Mouse (Mus musculus) erythroblast, embryonic 14.5 days (primary cell): ENCODE measurements around the gene Gabpb2.

ENCODE experiments used
- GATA1 ChIP-seq: IDR thresholded peaks from 2 replicates; pipeline ENCODE4 v1.6.1; 2012; ENCODE audit warnings: low read length, inconsistent platforms, mixed read lengths
- TAL1 ChIP-seq: IDR thresholded peaks from 3 replicates; pipeline ENCODE4 v1.6.1; 2012; ENCODE audit warnings: low read length, inconsistent platforms, mixed read lengths

GRCm38 (mm10) chr3:95135023-95135422, 82.7 kb downstream of the Gabpb2 start:
- TF ChIP-seq GATA1 (no peak), TAL1 (no peak)
